Mouse (Mus musculus): Measurements from ENCODE around the gene Cryga.

DNA sequence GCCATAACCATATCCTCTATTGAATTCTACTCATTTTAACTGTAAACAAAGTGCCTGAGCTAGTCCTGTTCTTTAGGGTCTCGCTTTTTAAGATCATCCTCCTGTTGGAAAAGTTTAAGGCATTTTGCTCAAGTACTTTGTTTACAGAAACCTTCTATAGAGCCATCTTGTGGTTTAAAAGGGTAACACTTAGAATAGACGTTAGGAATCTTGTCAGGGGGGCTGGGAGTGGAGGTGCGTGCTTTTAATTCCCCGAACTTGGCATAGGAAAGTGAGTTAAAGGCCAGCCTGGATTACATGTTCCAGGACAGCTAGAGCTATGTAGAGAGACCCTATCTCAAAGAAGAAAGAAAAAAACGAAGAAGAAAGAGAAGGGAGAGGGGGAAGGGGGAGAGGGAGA, 27.6 kb downstream of the Cryga start:
- TF ChIP-seq CTCF (IDR thresholded peaks at IDR 0.05; ENCODE audit: borderline replicate concordance, control insufficient read depth, extremely low read depth, insufficient read depth, low read length, poor library complexity) (no peak), POLR2A (IDR thresholded peaks at IDR 0.05; ENCODE audit: control insufficient read depth, extremely low read depth, insufficient read depth, low read length, poor library complexity) (no peak)

All from thymus, adult 2 months (tissue).